Mouse (Mus musculus) intestine, postnatal 0 days (tissue): ENCODE measurements around the gene Rtn4rl1. TPM values are rescaled to one million over a fixed set of nuclear protein-coding genes. Genes with fewer than 3 reads are reported as not detected.
A peak's percentile ranks its signal among the peaks of the same experiment; 100 is the strongest.

ENCODE experiments used
- ATAC-seq: fragments of 200-750 bp; cut with Nextera tagmentation; 2 replicates; pipeline ENCODE4 v1.8.0; 2017; ENCODE audit warnings: mild to moderate bottlenecking, moderate TSS enrichment, moderate library complexity
- H3K27ac ChIP-seq: fragments of 300-500 bp; sonication (generic); 2 replicates; pipeline ENCODE4 v1.5.1; 2014; ENCODE audit warnings: mild to moderate bottlenecking, low read depth, low read length, moderate library complexity
- H3K27me3 ChIP-seq: fragments of 300-500 bp; sonication (generic); replicated peaks from 2 replicates; pipeline ENCODE4 v1.6.1; 2014; ENCODE audit warnings: low read length, mixed read lengths; ENCODE audit not compliant: control insufficient read depth, insufficient read depth
- H3K36me3 ChIP-seq: fragments of 300-500 bp; sonication (generic); 2 replicates; pipeline ENCODE4 v1.6.1; 2014; ENCODE audit warnings: mild to moderate bottlenecking, moderate library complexity; ENCODE audit not compliant: control insufficient read depth, insufficient read depth
- H3K4me1 ChIP-seq: fragments of 300-500 bp; sonication (generic); replicated peaks from 2 replicates; pipeline ENCODE4 v1.6.1; 2014; ENCODE audit warnings: antibody characterized with exemption, low read length, mixed read lengths; ENCODE audit not compliant: control insufficient read depth, insufficient read depth
- H3K4me2 ChIP-seq: fragments of 300-500 bp; sonication (generic); replicated peaks from 2 replicates; pipeline ENCODE4 v1.6.1; 2014; ENCODE audit warnings: low read depth, mild to moderate bottlenecking, moderate library complexity
- H3K4me3 ChIP-seq: fragments of 300-500 bp; sonication (generic); 2 replicates; pipeline ENCODE4 v1.5.1; 2014; ENCODE audit warnings: low read depth, low read length
- H3K9ac ChIP-seq: fragments of 300-500 bp; sonication (generic); 2 replicates; pipeline ENCODE4 v1.6.1; 2014; ENCODE audit warnings: mild to moderate bottlenecking, low read depth, low read length
- H3K9me3 ChIP-seq: fragments of 300-500 bp; sonication (generic); 2 replicates; pipeline ENCODE4 v1.6.1; 2016; ENCODE audit warnings: mixed run types; ENCODE audit not compliant: control insufficient read depth
- CTCF ChIP-seq: sonication (generic); IDR thresholded peaks from 2 replicates; pipeline ENCODE4 v1.5.1; 2016; ENCODE audit warnings: low read depth, mild to moderate bottlenecking, control low read depth, antibody characterized with exemption, moderate library complexity
- WGBS: fragments of 180-500 bp; shearing (Covaris S2); extraction: QIAGEN DNeasy Blood & Tissue Kit; methylation state at CpG from one replicate; pipeline ENCODE4 v1.1.7; 2014; 5-methylcytosine and 5-hydroxymethylcytosine counted together
- polyA plus RNA-seq: library from polyadenylated mRNA; unstranded; fragments of >200 nt; fragmentation: Nextera tagmentation; extraction: Ambion mirVana; gene quantifications from 2 replicates; pipeline ENCODE4 v1.2.1, GENCODE M21; 2015

The Rtn4rl1 gene
- polyA plus RNA-seq, 1 experiment from 2014 or later = 1.5 TPM

GRCm38 (mm10) chr11:75152603-75153557, 40.7 kb upstream of the Rtn4rl1 start:
- Histone ChIP-seq H3K9ac (0 out of 2 replicates have a peak overlapping the region, but pooled peaks have one; percentile 11), H3K4me2 (no peak overlapping the region), H3K9me3 (no peaks in the 10 kb centered on the region), H3K27ac (peak overlapping the region; percentile 46), H3K4me3 (no peak overlapping the region), H3K36me3 (peaks cover 14% of the 10 kb centered on the region), H3K27me3 (no peaks in the 10 kb centered on the region), H3K4me1 (peaks cover 1% of the 10 kb centered on the region; the same call in 1 of the 2 replicates)
- WGBS = 64% methylated on average over 18 of the region's 18 CpGs
- TF ChIP-seq CTCF = no peak
- ATAC-seq = no peak

GRCm38 (mm10) chr11:75154053-75154585, 39.5 kb upstream of the Rtn4rl1 start:
- 72% methylated on average over 6 of the region's 6 CpGs for WGBS
- Histone ChIP-seq H3K4me3 (no peak overlapping the region), H3K9me3 (no peaks in the 10 kb centered on the region), H3K4me2 (no peak overlapping the region), H3K9ac (no peak overlapping the region), H3K36me3 (peaks cover 16% of the 10 kb centered on the region), H3K27ac (no peak overlapping the region), H3K27me3 (no peaks in the 10 kb centered on the region), H3K4me1 (no peaks in the 10 kb centered on the region)
- no peak for ATAC-seq
- TF ChIP-seq CTCF = peak; percentile 46

- Histone ChIP-seq H3K9ac (no peak overlapping the region), H3K9me3 (no peaks in the 10 kb centered on the region), H3K4me3 (no peak overlapping the region), H3K4me2 (no peak overlapping the region), H3K27me3 (no peaks in the 10 kb centered on the region), H3K36me3 (peaks cover 18% of the 10 kb centered on the region; the same call in 1 of the 2 replicates), H3K27ac (no peak overlapping the region; the same call in 1 of the 2 replicates), H3K4me1 (no peaks in the 10 kb centered on the region)
- TF ChIP-seq CTCF = no peak
- 62% methylated on average over 6 of the region's 6 CpGs for WGBS
- no peak for ATAC-seq
Measured at GRCm38 (mm10) chr11:75155985-75156384, 37.6 kb upstream of the Rtn4rl1 start.

- ATAC-seq = no peak
- no peaks in the 10 kb centered on the region for H3K27me3 ChIP-seq
- no peaks in the 10 kb centered on the region for H3K9me3 ChIP-seq
- H3K27ac ChIP-seq = no peak overlapping the region; the same call in 1 of the 2 replicates
- H3K4me1 ChIP-seq = no peaks in the 10 kb centered on the region
- 47% methylated on average over 5 of the region's 5 CpGs for WGBS
- H3K9ac ChIP-seq = no peak overlapping the region
- no peak for TF ChIP-seq CTCF
- H3K36me3 ChIP-seq = peaks cover 21% of the 10 kb centered on the region; the same call in 1 of the 2 replicates
- no peak overlapping the region for H3K4me2 ChIP-seq
- no peak overlapping the region for H3K4me3 ChIP-seq
Measured at GRCm38 (mm10) chr11:75156416-75156815, 37.2 kb upstream of the Rtn4rl1 start.

GRCm38 (mm10) chr11:75157037-75157436, 36.5 kb upstream of the Rtn4rl1 start:
- ATAC-seq = no peak

GRCm38 (mm10) chr11:75157901-75158300, 35.7 kb upstream of the Rtn4rl1 start:
- ATAC-seq = no peak

More at GRCm38 (mm10) chr11:75157037-75157436, 36.5 kb upstream of the Rtn4rl1 start:
- Histone ChIP-seq H3K4me1 (no peaks in the 10 kb centered on the region), H3K9me3 (no peaks in the 10 kb centered on the region), H3K27me3 (no peaks in the 10 kb centered on the region), H3K36me3 (peaks cover 25% of the 10 kb centered on the region; the same call in 1 of the 2 replicates), H3K9ac (no peak overlapping the region; the same call in 1 of the 2 replicates), H3K4me2 (no peak overlapping the region), H3K27ac (no peak overlapping the region; the same call in 1 of the 2 replicates), H3K4me3 (no peak overlapping the region)
- TF ChIP-seq CTCF = no peak
- WGBS = 70% methylated on average over 4 of the region's 4 CpGs

More at GRCm38 (mm10) chr11:75157901-75158300, 35.7 kb upstream of the Rtn4rl1 start:
- H3K9ac ChIP-seq = no peak overlapping the region
- peaks cover 31% of the 10 kb centered on the region for H3K36me3 ChIP-seq
- no peak overlapping the region for H3K27ac ChIP-seq
- H3K4me3 ChIP-seq = no peak overlapping the region
- no peak for TF ChIP-seq CTCF
- H3K4me2 ChIP-seq = no peak overlapping the region
- H3K27me3 ChIP-seq = no peaks in the 10 kb centered on the region
- no peaks in the 10 kb centered on the region for H3K4me1 ChIP-seq
- 34% methylated on average over 2 of the region's 2 CpGs for WGBS
- no peaks in the 10 kb centered on the region for H3K9me3 ChIP-seq
